Mouse (Mus musculus): ENCODE measurements at regions not wholly inside any gene's neighbourhood (a gene's known extent, or its start where the extent isn't known, plus 50 kb on each side); places are given as distances from the start of the nearest gene placed in this dataset.

DNA sequence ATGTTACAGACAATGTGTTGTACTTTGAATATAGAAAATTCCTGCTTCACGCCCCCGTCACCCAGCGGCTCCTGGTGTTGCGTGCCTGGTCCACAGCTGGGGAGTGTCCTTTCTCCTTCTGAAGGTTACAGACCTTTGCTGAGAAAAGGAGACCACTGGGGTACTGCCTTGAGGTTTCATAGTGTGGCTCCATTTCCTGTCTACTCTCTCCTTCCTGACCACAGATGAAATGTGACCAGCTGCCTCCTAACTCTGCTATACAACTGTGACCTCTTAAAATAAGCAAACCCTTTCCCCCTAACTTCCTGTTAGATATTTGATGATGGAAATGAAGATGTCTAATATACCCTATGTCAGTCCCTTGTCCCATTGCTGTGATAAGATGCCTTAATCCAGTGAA, 234.0 kb downstream of the Emp1 start:
- TF ChIP-seq CTCF (IDR thresholded peaks at IDR 0.05; ENCODE audit: extremely low read depth, insufficient read length, insufficient replicate concordance, low read depth, low read length) (no peak), POLR2A (IDR thresholded peaks at IDR 0.05; ENCODE audit: low read depth, low read length) (no peak)

All from small intestine, adult 2 months (tissue).